Mouse (Mus musculus) heart, postnatal 0 days (tissue): ENCODE results near the gene Fgfr2.

ENCODE experiments used
- CTCF ChIP-seq: IDR thresholded peaks from 2 replicates; pipeline ENCODE4 v1.5.1; 2016; ENCODE audit warnings: antibody characterized with exemption, control low read depth, low read depth
- EP300 ChIP-seq: IDR thresholded peaks from 2 replicates; pipeline ENCODE4 v1.6.1; 2016; ENCODE audit warnings: antibody characterized with exemption, low read depth

GRCm38 (mm10) chr7:132875391-132876086, 247.6 kb downstream of the Fgfr2 start:
- no peak for TF ChIP-seq EP300
- no peak for TF ChIP-seq CTCF
